Mouse (Mus musculus) stomach, postnatal 0 days (tissue): ENCODE measurements around the gene Entpd2. TPM values are rescaled to one million over a fixed set of nuclear protein-coding genes. Genes with fewer than 3 reads are reported as not detected.

Source experiments
- ATAC-seq: fragments of 200-750 bp; cut with Nextera tagmentation; 2 replicates; pipeline ENCODE4 v1.8.0; 2017; ENCODE audit not compliant: low FRiP score, low TSS enrichment
- DNase-seq: peaks from one replicate; pipeline ENCODE4 v3.0.0-alpha.2; 2016; ENCODE audit warnings: low spot score
- H3K27ac ChIP-seq: fragments of 300-500 bp; sonication (generic); replicated peaks from 2 replicates; pipeline ENCODE4 v1.5.1; 2014; ENCODE audit warnings: mild to moderate bottlenecking, control low read depth
- H3K27me3 ChIP-seq: fragments of 300-500 bp; sonication (generic); 2 replicates; pipeline ENCODE4 v1.6.1; 2014; ENCODE audit warnings: low read length; ENCODE audit not compliant: control insufficient read depth, insufficient read depth
- H3K36me3 ChIP-seq: fragments of 300-500 bp; sonication (generic); 2 replicates; pipeline ENCODE4 v1.6.1; 2014; ENCODE audit warnings: low read length, mixed read lengths; ENCODE audit not compliant: control insufficient read depth, insufficient read depth
- H3K4me1 ChIP-seq: fragments of 300-500 bp; sonication (generic); replicated peaks from 2 replicates; pipeline ENCODE4 v1.6.1; 2014; ENCODE audit warnings: antibody characterized with exemption; ENCODE audit not compliant: control insufficient read depth, insufficient read depth
- H3K4me2 ChIP-seq: fragments of 300-500 bp; sonication (generic); replicated peaks from 2 replicates; pipeline ENCODE4 v1.6.1; 2014; ENCODE audit warnings: low read depth, mild to moderate bottlenecking, control low read depth, moderate library complexity
- H3K4me3 ChIP-seq: fragments of 300-500 bp; sonication (generic); 2 replicates; pipeline ENCODE4 v1.5.1; 2014; ENCODE audit warnings: low read depth, low read length, control low read depth
- H3K9ac ChIP-seq: fragments of 300-500 bp; sonication (generic); 2 replicates; pipeline ENCODE4 v1.6.1; 2014; ENCODE audit warnings: mild to moderate bottlenecking, low read length, control low read depth, mixed read lengths
- H3K9me3 ChIP-seq: fragments of 300-500 bp; sonication (generic); 2 replicates; pipeline ENCODE4 v1.6.1; 2016; ENCODE audit warnings: low read length; ENCODE audit not compliant: control insufficient read depth
- CTCF ChIP-seq: IDR thresholded peaks from 2 replicates; pipeline ENCODE4 v1.5.1; 2016; ENCODE audit warnings: antibody characterized with exemption, low read depth, mild to moderate bottlenecking, moderate library complexity
- EP300 ChIP-seq: optimal IDR thresholded peaks from 2 replicates; pipeline ENCODE3; 2016; ENCODE audit warnings: antibody characterized with exemption
- WGBS: fragments of 180-500 bp; shearing (Covaris S2); extraction: QIAGEN DNeasy Blood & Tissue Kit; methylation state at CpG from one replicate; pipeline ENCODE4 v1.1.7; 2014; 5-methylcytosine and 5-hydroxymethylcytosine counted together
- polyA plus RNA-seq: library from polyadenylated mRNA; unstranded; fragments of >200 nt; fragmentation: Nextera tagmentation; extraction: Ambion mirVana; gene quantifications from 2 replicates; pipeline ENCODE4 v1.2.1, GENCODE M21; 2015

Gene Entpd2
- polyA plus RNA-seq, 1 experiment from 2014 or later = 21.2 TPM

GRCm38 (mm10) chr2:25355419-25356066 is 40.1 kb upstream of the Entpd2 start:
- Histone ChIP-seq H3K4me2 (peak overlapping the region; percentile 73), H3K36me3 (peaks cover 17% of the 10 kb centered on the region), H3K4me1 (peaks cover 5% of the 10 kb centered on the region), H3K4me3 (peak overlapping the region; percentile 34), H3K9ac (peak overlapping the region; percentile 43; the same call in 1 of the 2 replicates), H3K27ac (no peak overlapping the region), H3K9me3 (no peaks in the 10 kb centered on the region), H3K27me3 (no peaks in the 10 kb centered on the region)
- ATAC-seq = peak; percentile 10; the same call in 1 of the 2 replicates
- DNase-seq = no peak
- TF ChIP-seq CTCF (no peak), EP300 (no peak)
- 37% methylated on average over 18 of the region's 18 CpGs for WGBS

GRCm38 (mm10) chr2:25356208-25357079 is 39.2 kb upstream of the Entpd2 start, which contains the start of gene Dpp7:
Gene Dpp7, minus strand, starts transcription at chr2:25356359.
- no peak within 1 kb of the TSS for H3K27ac ChIP-seq
- WGBS = 5% methylated on average over 13 of the region's 13 CpGs

GRCm38 (mm10) chr2:25359848-25360247 is 35.8 kb upstream of the Entpd2 start:
- ATAC-seq = no peak
- 77% methylated on average over 4 of the region's 4 CpGs for WGBS
- peaks cover 3% of the 10 kb centered on the region; the same call in 1 of the 2 replicates for H3K36me3 ChIP-seq

More at GRCm38 (mm10) chr2:25356208-25357079, 39.2 kb upstream of the Entpd2 start, which contains the start of gene Dpp7:
- Histone ChIP-seq H3K4me3 (peak within 1 kb of the TSS; percentile 34), H3K9ac (peak within 1 kb of the TSS; percentile 55), H3K9me3 (no peaks in the 10 kb centered on the region), H3K27me3 (no peaks in the 10 kb centered on the region), H3K4me2 (peak within 1 kb of the TSS; percentile 73), H3K36me3 (peaks cover 11% of the 10 kb centered on the region), H3K4me1 (peaks cover 5% of the 10 kb centered on the region)
- TF ChIP-seq CTCF (no peak), EP300 (no peak)
- ATAC-seq (peak; percentile 79), DNase-seq (peak; percentile 87)

GRCm38 (mm10) chr2:25363478-25364178 is 32.0 kb upstream of the Entpd2 start:
- WGBS = 36% methylated on average over 13 of the region's 13 CpGs
- Histone ChIP-seq H3K27ac (peak overlapping the region; percentile 78), H3K36me3 (peaks cover 3% of the 10 kb centered on the region; the same call in 1 of the 2 replicates), H3K9ac (0 out of 2 replicates have a peak overlapping the region, but pooled peaks have one; percentile 0), H3K4me3 (no peak overlapping the region), H3K9me3 (no peaks in the 10 kb centered on the region), H3K27me3 (no peaks in the 10 kb centered on the region), H3K4me2 (0 out of 2 replicates have a peak overlapping the region, but pooled peaks have one; percentile 14), H3K4me1 (peaks cover 3% of the 10 kb centered on the region; the same call in 1 of the 2 replicates)
- ATAC-seq = peak; percentile 90
- peak; percentile 86 for DNase-seq
- no peak for TF ChIP-seq EP300
- TF ChIP-seq CTCF = no peak

More at GRCm38 (mm10) chr2:25359848-25360247, 35.8 kb upstream of the Entpd2 start:
- Histone ChIP-seq H3K4me2 (no peak overlapping the region), H3K27ac (no peak overlapping the region), H3K9ac (no peak overlapping the region), H3K9me3 (no peaks in the 10 kb centered on the region), H3K4me3 (no peak overlapping the region), H3K4me1 (peaks cover 7% of the 10 kb centered on the region), H3K27me3 (no peaks in the 10 kb centered on the region)
- no peak for TF ChIP-seq EP300
- DNase-seq = no peak

GRCm38 (mm10) chr2:25364313-25364712 is 31.4 kb upstream of the Entpd2 start:
- 81% methylated on average over 4 of the region's 4 CpGs for WGBS
- ATAC-seq = peak; percentile 11; the same call in 1 of the 2 replicates
- DNase-seq = peak; percentile 30
- Histone ChIP-seq H3K4me2 (peak overlapping the region; percentile 95), H3K4me1 (peaks cover 3% of the 10 kb centered on the region; the same call in 1 of the 2 replicates), H3K36me3 (peaks cover 3% of the 10 kb centered on the region; the same call in 1 of the 2 replicates), H3K9ac (peak overlapping the region; percentile 73; the same call in 1 of the 2 replicates), H3K27me3 (no peaks in the 10 kb centered on the region), H3K4me3 (peak overlapping the region; percentile 68), H3K9me3 (no peaks in the 10 kb centered on the region), H3K27ac (peak overlapping the region; percentile 78)
- TF ChIP-seq EP300 = no peak
